Mouse (Mus musculus): ENCODE data around the gene Setdb1. TPM values are rescaled to one million over a fixed set of nuclear protein-coding genes. Genes with fewer than 3 reads are reported as not detected.

Gene Setdb1
- total and polyA plus RNA-seq, 3 experiments, result 33.7 to 49.5 (median 43.2) TPM

DNA sequence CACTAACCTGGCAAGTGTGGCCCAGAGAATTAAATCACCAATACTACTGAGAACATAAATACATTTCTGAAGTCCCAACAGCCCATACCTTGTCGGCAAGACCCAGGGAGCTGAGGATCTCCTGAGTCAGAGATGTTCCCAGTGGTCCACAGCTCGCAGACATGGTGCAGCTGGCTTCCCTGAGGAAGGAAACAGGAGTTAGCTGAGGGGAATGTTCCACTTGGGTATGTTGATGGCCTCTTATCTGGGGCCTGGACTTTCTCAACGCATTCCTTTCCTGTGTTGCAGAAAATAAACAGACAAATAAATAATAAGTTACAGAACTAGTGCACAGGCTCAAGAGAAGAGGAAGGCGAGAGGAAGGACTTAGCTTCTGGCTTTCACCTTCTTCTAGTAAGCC is 50.8 kb downstream of the Setdb1 start:
- H3K9me3 ChIP-seq (replicated peaks; ENCODE audit: low read length), result no peaks in the 10 kb centered on the region
- no peak overlapping the region for H3K4me2 ChIP-seq (ENCODE audit: insufficient read depth, low read depth, poor library complexity, severe bottlenecking)
- in situ Hi-C loops (cut with MboI; ENCODE audit: low pct_ligation_motif_present, low pct_unique_long_range_greater_than_20kb, low sequenced_read_pairs) (no loop called here), dilution Hi-C loops (cut with MboI; ENCODE audit: extremely low pct_ligation_motif_present, extremely low pct_unique_long_range_greater_than_20kb, low sequenced_read_pairs) (no loop called here)
- DNase-seq (ENCODE audit: extremely low read depth), result no peak
- no peaks in the 10 kb centered on the region for H3K27me3 ChIP-seq (replicated peaks)
- TF ChIP-seq MAZ (IDR thresholded peaks at IDR 0.05; ENCODE audit: low read depth, low read length), result no peak
- H3K4me3 ChIP-seq (replicated peaks in 1 of 3; ENCODE audit: low read depth in 2 of 3, low read length in 2 of 3, poor library complexity in 1 of 3), result no peak overlapping the region
- peaks cover 0 to under 1% of the 10 kb centered on the region in 2 experiments; a peak in 1 of 4 replicates for H3K4me1 ChIP-seq (ENCODE audit: control insufficient read depth in 1 of 2, insufficient read depth in 2 of 2)
- H3K36me3 ChIP-seq (replicated peaks in 1 of 2; ENCODE audit: control insufficient read depth in 1 of 2, insufficient read depth in 1 of 2, low read length in 1 of 2), result peaks cover 0 to 37% of the 10 kb centered on the region in 2 experiments
- H3K9ac ChIP-seq (ENCODE audit: insufficient read depth, low read depth), result no peak overlapping the region
- no peak overlapping the region for H3K27ac ChIP-seq (ENCODE audit: insufficient read depth, low read depth)
- H3K79me2 ChIP-seq (replicated peaks; ENCODE audit: control insufficient read depth, extremely low read depth, insufficient read depth, poor library complexity, severe bottlenecking), result no peaks in the 10 kb centered on the region

- dilution Hi-C loops (cut with MboI; ENCODE audit: extremely low pct_ligation_motif_present, extremely low pct_unique_long_range_greater_than_20kb, low sequenced_read_pairs), result no loop called here
- Histone ChIP-seq H3K27ac (ENCODE audit: insufficient read depth, low read depth) (no peak overlapping the region), H3K9me3 (replicated peaks; ENCODE audit: low read length) (no peaks in the 10 kb centered on the region), H3K4me1 (ENCODE audit: control insufficient read depth in 1 of 2, insufficient read depth in 2 of 2) (peaks cover 0 to 2% of the 10 kb centered on the region in 2 experiments; a peak in 1 of 4 replicates), H3K4me2 (ENCODE audit: insufficient read depth, low read depth, poor library complexity, severe bottlenecking) (no peak overlapping the region), H3K27me3 (replicated peaks) (no peaks in the 10 kb centered on the region), H3K36me3 (replicated peaks in 1 of 2; ENCODE audit: control insufficient read depth in 1 of 2, insufficient read depth in 1 of 2, low read length in 1 of 2) (peaks cover 4 to 65% of the 10 kb centered on the region in 2 experiments), H3K9ac (ENCODE audit: insufficient read depth, low read depth) (no peak overlapping the region), H3K79me2 (replicated peaks; ENCODE audit: control insufficient read depth, extremely low read depth, insufficient read depth, poor library complexity, severe bottlenecking) (no peaks in the 10 kb centered on the region), H3K4me3 (replicated peaks in 1 of 3; ENCODE audit: low read depth in 2 of 3, low read length in 2 of 3, poor library complexity in 1 of 3) (no peak overlapping the region)
- in situ Hi-C loops (cut with MboI; ENCODE audit: low pct_ligation_motif_present, low pct_unique_long_range_greater_than_20kb, low sequenced_read_pairs), result no loop called here
- no peak for DNase-seq (ENCODE audit: extremely low read depth)
- TF ChIP-seq RAD21 (IDR thresholded peaks at IDR 0.05; ENCODE audit: low read depth, low read length) (no peak), TBP (conservative IDR thresholded peaks at IDR 0.05; ENCODE audit: low read depth, low read length) (no peak), CHD2 (IDR thresholded peaks at IDR 0.05; ENCODE audit: low read length) (no peak), CTCF (conservative IDR thresholded peaks at IDR 0.05 in 1 of 2, IDR thresholded peaks at IDR 0.05 in 1 of 2; ENCODE audit: low read depth in 2 of 2, low read length in 2 of 2) (no peak), IRF4 (IDR thresholded peaks at IDR 0.05; ENCODE audit: low read depth, low read length) (no peak), ZC3H11A (IDR thresholded peaks at IDR 0.05; ENCODE audit: low read depth, low read length) (no peak), NELFE (IDR thresholded peaks at IDR 0.05; ENCODE audit: low read depth, low read length) (no peak), MAZ (IDR thresholded peaks at IDR 0.05; ENCODE audit: low read depth, low read length) (no peak), MAX (IDR thresholded peaks at IDR 0.05; ENCODE audit: low read length) (no peak), EP300 (IDR thresholded peaks at IDR 0.05; ENCODE audit: low read length) (no peak), JUN (IDR thresholded peaks at IDR 0.05; ENCODE audit: insufficient read depth, low read depth, low read length) (no peak), SIN3A (IDR thresholded peaks at IDR 0.05; ENCODE audit: low read length) (no peak), KAT2A (IDR thresholded peaks at IDR 0.05; ENCODE audit: insufficient replicate concordance, low read length) (no peak), HCFC1 (IDR thresholded peaks at IDR 0.05; ENCODE audit: low read depth, low read length) (no peak), RCOR1 (conservative IDR thresholded peaks at IDR 0.05; ENCODE audit: low read depth, low read length) (no peak), ZMIZ1 (IDR thresholded peaks at IDR 0.05; ENCODE audit: low read depth, low read length) (no peak), USF2 (conservative IDR thresholded peaks at IDR 0.05; ENCODE audit: low read depth, low read length) (no peak), CHD1 (IDR thresholded peaks at IDR 0.05; ENCODE audit: low read depth, low read length) (no peak), USF1 (IDR thresholded peaks at IDR 0.05; ENCODE audit: low read depth, low read length) (no peak), TCF12 (IDR thresholded peaks at IDR 0.05; ENCODE audit: low read depth, low read length) (no peak)
Measured at GRCm38 (mm10) chr3:95301204-95301796, 55.7 kb downstream of the Setdb1 start.
